Mouse (Mus musculus) E14TG2a.4 (cell line): Measurements from ENCODE around the gene Ier3.

Experiments
- CTCF ChIP-seq: conservative IDR thresholded peaks from 2 replicates; pipeline ENCODE4 v1.5.1; 2014; ENCODE audit warnings: low read length
- NANOG ChIP-seq: IDR thresholded peaks from 2 replicates; pipeline ENCODE4 v1.6.1; 2014; ENCODE audit warnings: borderline replicate concordance, low read length, mixed read lengths
- POU5F1 ChIP-seq: IDR thresholded peaks from 2 replicates; pipeline ENCODE4 v1.6.1; 2014; ENCODE audit warnings: low read length, borderline replicate concordance

DNA sequence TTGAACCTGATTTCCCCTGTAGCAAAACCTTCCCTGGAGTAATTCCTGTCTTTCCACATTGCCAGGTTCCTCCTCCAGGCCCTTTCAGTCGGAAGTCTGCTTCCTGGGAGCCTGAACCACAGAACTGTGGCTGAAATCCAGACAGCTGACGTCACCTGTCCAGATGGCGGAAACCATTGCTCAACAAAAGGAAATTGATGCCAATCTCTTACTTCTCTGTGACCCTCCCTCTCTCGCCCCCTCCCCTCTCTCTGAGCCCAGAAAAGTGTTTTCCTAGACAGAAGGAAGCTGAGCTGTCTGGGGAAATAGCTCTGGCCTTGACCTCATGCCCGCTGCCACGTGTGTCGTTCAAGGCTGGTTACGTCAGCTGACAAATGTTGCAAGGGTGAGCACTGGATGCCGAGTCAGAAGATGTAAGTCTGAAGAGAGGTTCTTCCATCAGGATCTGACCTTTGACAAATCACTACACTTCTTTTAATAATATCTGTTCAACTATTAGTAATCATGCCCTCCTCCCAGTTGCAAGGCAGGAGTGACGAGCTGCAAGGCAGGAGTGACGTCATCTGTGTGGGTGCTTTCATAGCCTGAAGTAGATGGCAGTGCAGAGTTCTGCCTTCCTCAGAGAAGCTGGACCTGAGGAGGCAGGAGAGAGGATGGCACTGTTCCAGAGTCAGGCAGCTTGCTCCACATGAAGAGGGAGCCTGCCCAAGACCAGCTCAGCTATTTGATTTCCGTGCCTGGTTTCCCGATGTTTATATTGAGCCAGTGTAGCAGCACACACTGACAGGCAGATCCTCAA lies 44.5 kb upstream of the Ier3 start:
- TF ChIP-seq CTCF (no peak), POU5F1 (no peak), NANOG (no peak)
